Mouse (Mus musculus) ES-E14 (cell line): ENCODE results near the gene Aldh16a1. TPM values are rescaled to one million over a fixed set of nuclear protein-coding genes. Genes with fewer than 3 reads are reported as not detected.
"Not testable (repeated sequence)": the region's sequence is repeated elsewhere in the genome, so short reads cannot be mapped to it uniquely, and the experiment has no call there.

ENCODE experiments used
- DNase-seq: peaks from one replicate; pipeline ENCODE4 v3.0.0-alpha.2; 2013; ENCODE audit warnings: low read depth, low spot score
- H3K27ac ChIP-seq: 2 replicates; pipeline ENCODE4 v1.5.1; 2012; ENCODE audit warnings: low read depth, mild to moderate bottlenecking, low read length, moderate library complexity, mixed read lengths; ENCODE audit not compliant: poor library complexity, insufficient read depth, severe bottlenecking
- H3K36me3 ChIP-seq: 2 replicates; pipeline ENCODE4 v1.6.1; 2012; ENCODE audit warnings: mild to moderate bottlenecking, low read length, moderate library complexity, mixed read lengths; ENCODE audit not compliant: control insufficient read depth, poor library complexity, insufficient read depth, severe bottlenecking
- H3K4me1 ChIP-seq, 2 experiments: fragments of 150-350 bp in 1 of 2; sonication (generic) in 1 of 2; 2 replicates each; pipeline ENCODE4 v1.6.1; 2012; ENCODE audit warnings: low read length in 2 of 2, mild to moderate bottlenecking in 1 of 2, mixed read lengths in 1 of 2; ENCODE audit not compliant: control insufficient read depth in 2 of 2, insufficient read depth in 2 of 2, poor library complexity in 1 of 2
- H3K4me3 ChIP-seq, 2 experiments: fragments of 150-350 bp in 1 of 2; sonication (generic) in 1 of 2; 2 replicates each; pipeline ENCODE4 v1.5.1; 2012; ENCODE audit warnings: low read length in 2 of 2, low read depth in 1 of 2, mild to moderate bottlenecking in 1 of 2, mixed read lengths in 1 of 2; ENCODE audit not compliant: insufficient read depth in 1 of 2, poor library complexity in 1 of 2, severe bottlenecking in 1 of 2
- H3K9ac ChIP-seq: 2 replicates; pipeline ENCODE4 v1.6.1; 2012; ENCODE audit warnings: low read depth, mild to moderate bottlenecking, low read length, mixed read lengths; ENCODE audit not compliant: poor library complexity, insufficient read depth, severe bottlenecking
- H3K9me3 ChIP-seq: fragments of 150-350 bp; sonication (generic); 2 replicates; pipeline ENCODE4 v1.6.1; 2012; ENCODE audit warnings: low read depth, mild to moderate bottlenecking, low read length; ENCODE audit not compliant: control insufficient read depth, insufficient read depth
- CHD2 ChIP-seq: IDR thresholded peaks from 2 replicates; pipeline ENCODE4 v1.6.1; 2014; ENCODE audit warnings: mild to moderate bottlenecking, low read depth, low read length, inconsistent platforms
- HCFC1 ChIP-seq: IDR thresholded peaks from 2 replicates; pipeline ENCODE4 v1.6.1; 2012; ENCODE audit warnings: low read length, inconsistent platforms, borderline replicate concordance; ENCODE audit not compliant: insufficient read depth
- MAFK ChIP-seq: IDR thresholded peaks from 2 replicates; pipeline ENCODE4 v1.6.1; 2014; ENCODE audit warnings: mild to moderate bottlenecking, low read depth, low read length, inconsistent platforms; ENCODE audit not compliant: insufficient read depth
- ZC3H11A ChIP-seq: IDR thresholded peaks from 2 replicates; pipeline ENCODE4 v1.6.1; 2012; ENCODE audit warnings: low read depth, mild to moderate bottlenecking, inconsistent platforms, low read length, borderline replicate concordance
- ZNF384 ChIP-seq: IDR thresholded peaks from 2 replicates; pipeline ENCODE4 v1.6.1; 2012; ENCODE audit warnings: low read depth, low read length, inconsistent platforms
- in situ Hi-C, 2 experiments: fragments of 600-800 bp; cut with MboI; formaldehyde crosslinking; loops; one replicate each; pipeline ENCODE4 v1.15.1; 2025; ENCODE audit warnings: low sequenced_read_pairs in 2 of 2, inconsistent platforms in 1 of 2; ENCODE audit not compliant: unreplicated experiment in 2 of 2
- total RNA-seq: library from RNA; depleted of rRNA; stranded (reverse); fragments of 300-350 nt; gene quantifications from 2 replicates; pipeline ENCODE4 v1.2.3, GENCODE M21; 2012

The Aldh16a1 gene
- total RNA-seq, 1 experiment: 108 TPM

DNA sequence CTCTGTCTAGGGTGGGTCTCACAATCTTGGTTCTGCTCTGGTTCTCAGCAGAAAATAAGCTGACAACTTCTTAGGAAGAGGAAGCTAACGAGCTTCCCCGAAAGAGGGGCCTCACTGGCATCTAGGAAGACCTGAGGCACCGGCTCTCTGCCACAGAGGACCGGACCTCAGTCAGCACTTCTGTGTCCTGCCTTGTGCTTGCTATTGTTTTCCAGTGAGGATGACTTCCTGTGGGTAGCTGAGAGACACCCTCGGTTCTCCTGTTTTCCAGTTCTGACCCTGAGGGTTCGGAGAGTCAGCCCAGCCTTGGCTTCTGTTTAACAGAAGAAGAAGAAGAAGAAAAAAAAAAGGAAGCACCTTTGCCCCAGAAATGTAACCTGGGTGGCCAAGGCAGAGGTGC is 56.9 kb downstream of the Aldh16a1 start:
- Histone ChIP-seq H3K36me3 (no peaks in the 10 kb centered on the region), H3K9me3 (no peaks in the 10 kb centered on the region), H3K4me3 (no peak overlapping the region), H3K27ac (no peak overlapping the region), H3K9ac (no peak overlapping the region), H3K4me1 (peaks cover 4 to 18% of the 10 kb centered on the region in 2 experiments; a peak in 2 of 4 replicates)
- DNase-seq: no peak
- no peak for TF ChIP-seq HCFC1
- no peak for TF ChIP-seq MAFK
- TF ChIP-seq ZNF384: no peak
- TF ChIP-seq ZC3H11A: no peak
- no peak for TF ChIP-seq CHD2
- in situ Hi-C loops: no loop called here

DNA sequence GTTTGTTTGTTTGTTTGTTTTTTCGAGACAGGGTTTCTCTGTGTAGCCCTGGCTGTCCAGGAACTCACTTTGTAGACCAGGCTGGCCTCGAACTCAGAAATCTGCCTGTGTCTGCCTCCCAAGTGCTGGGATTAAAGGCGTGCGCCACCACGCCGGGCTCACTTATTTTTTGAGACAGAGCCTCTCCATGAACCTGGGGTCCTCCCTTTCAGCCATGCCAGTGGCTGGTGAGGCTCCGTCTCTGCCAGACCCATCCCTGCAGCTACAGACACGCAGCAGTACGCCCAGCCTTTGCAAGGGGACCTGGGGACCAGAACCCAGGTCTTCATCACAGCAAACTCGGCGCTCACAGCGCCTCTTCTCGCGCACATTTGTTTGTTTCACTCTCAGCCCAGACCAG is 58.4 kb downstream of the Aldh16a1 start:
- DNase-seq, H3K9ac ChIP-seq, in situ Hi-C loops, H3K36me3 ChIP-seq, H3K4me3 ChIP-seq, H3K27ac ChIP-seq, H3K9me3 ChIP-seq: not testable (repeated sequence)
- H3K4me1 ChIP-seq: peaks cover 4 to 27% of the 10 kb centered on the region in 2 experiments; a peak in 2 of 4 replicates

DNA sequence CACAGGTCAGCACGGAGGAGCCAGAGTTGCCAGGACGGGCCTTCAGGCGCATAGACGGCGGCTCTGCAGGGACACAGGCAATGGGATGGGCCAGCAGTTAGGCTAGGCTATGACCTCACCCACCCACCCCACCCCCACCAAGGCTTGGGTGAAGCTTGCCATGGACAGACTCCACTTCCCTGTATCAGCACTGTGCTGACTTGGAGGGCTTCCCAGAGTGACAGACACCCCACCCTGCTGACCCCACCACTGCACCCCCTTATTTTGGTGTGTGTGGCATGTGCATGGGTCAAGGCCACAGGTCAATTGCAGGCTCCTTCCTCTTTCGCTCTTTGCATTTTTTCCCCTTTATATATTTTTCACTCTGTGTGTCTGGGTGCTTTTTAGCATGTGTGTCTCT is 59.0 kb downstream of the Aldh16a1 start:
- no peaks in the 10 kb centered on the region for H3K36me3 ChIP-seq
- in situ Hi-C loops: no loop called here
- H3K27ac ChIP-seq: no peak overlapping the region
- DNase-seq: no peak
- H3K4me1 ChIP-seq: peaks cover 4 to 29% of the 10 kb centered on the region in 2 experiments; a peak in 2 of 4 replicates
- H3K9ac ChIP-seq: no peak overlapping the region
- H3K9me3 ChIP-seq: no peaks in the 10 kb centered on the region
- no peak overlapping the region for H3K4me3 ChIP-seq
- no peak for TF ChIP-seq CHD2
- no peak for TF ChIP-seq MAFK
- no peak for TF ChIP-seq ZNF384
- no peak for TF ChIP-seq HCFC1
- no peak for TF ChIP-seq ZC3H11A

DNA sequence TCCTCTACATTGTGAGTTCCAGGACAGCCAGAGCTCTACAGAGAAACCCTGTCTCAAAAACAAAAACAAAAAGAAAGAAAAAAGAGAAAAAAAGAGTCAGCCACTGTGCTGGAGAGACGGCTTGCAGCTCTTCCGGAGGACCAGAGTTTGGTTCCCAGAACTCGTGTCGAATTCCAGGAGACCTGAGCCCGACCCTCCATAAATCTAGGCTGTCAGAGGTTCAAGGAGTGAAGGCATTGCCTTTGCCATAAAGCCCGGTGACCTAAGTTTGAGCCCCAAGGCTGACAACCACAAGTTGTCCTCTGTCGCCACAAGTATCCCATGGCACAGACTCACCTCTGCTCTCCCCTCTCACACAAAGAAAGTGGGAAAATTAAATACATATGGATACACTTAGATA is 60.3 kb downstream of the Aldh16a1 start:
- Histone ChIP-seq H3K4me1 (peaks cover 4 to 29% of the 10 kb centered on the region in 2 experiments; a peak in 2 of 4 replicates), H3K9ac (no peak overlapping the region)
- TF ChIP-seq MAFK: no peak
- TF ChIP-seq ZC3H11A: no peak
- TF ChIP-seq ZNF384: no peak
- no peak for TF ChIP-seq CHD2
- no peak for TF ChIP-seq HCFC1

DNA sequence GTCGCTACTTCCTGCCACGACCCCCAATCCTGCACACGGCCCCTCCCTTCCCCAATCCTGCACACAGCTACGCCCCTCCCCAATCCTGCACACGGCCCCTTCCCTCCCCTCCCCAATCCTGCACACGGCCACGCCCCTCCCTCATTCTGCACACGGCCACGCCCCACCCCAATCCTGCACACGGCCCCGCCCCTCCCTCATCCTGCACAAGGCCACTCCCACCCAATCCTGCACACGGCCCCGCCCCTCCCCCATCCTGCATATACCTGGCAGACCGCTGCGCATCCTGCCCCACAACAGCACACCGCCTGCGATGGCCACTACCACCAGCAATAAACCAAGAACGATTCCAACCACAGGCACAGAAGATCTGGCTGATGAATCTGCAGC is 60.9 kb downstream of the Aldh16a1 start:
- no peaks in the 10 kb centered on the region for H3K9me3 ChIP-seq
- in situ Hi-C loops: no loop called here
- H3K4me3 ChIP-seq: no peak overlapping the region; a peak in 1 of 4 replicates
- DNase-seq: no peak
- H3K27ac ChIP-seq: no peak overlapping the region
- TF ChIP-seq ZNF384 (no peak), HCFC1 (no peak), MAFK (no peak), CHD2 (no peak), ZC3H11A (no peak)
- peak overlapping the region; percentile 13; the same call in 1 of the 2 replicates for H3K9ac ChIP-seq
- H3K4me1 ChIP-seq: peaks cover 4 to 27% of the 10 kb centered on the region in 2 experiments; a peak in 2 of 4 replicates
- no peaks in the 10 kb centered on the region for H3K36me3 ChIP-seq

More for the DNA sequence above, 60.3 kb downstream of the Aldh16a1 start:
- in situ Hi-C loops: no loop called here
- Histone ChIP-seq H3K4me3 (no peak overlapping the region; a peak in 1 of 4 replicates), H3K27ac (no peak overlapping the region), H3K9me3 (no peaks in the 10 kb centered on the region), H3K36me3 (no peaks in the 10 kb centered on the region)
- no peak for DNase-seq
